Mouse (Mus musculus) liver, adult (tissue): ENCODE measurements around the gene Itpka.
A peak's percentile ranks its signal among the peaks of the same experiment; 100 is the strongest.

Source experiments
- GATA4 ChIP-seq: IDR thresholded peaks from 2 replicates; pipeline ENCODE4 v1.6.1; 2014; ENCODE audit warnings: mild to moderate bottlenecking, low read length; ENCODE audit not compliant: insufficient replicate concordance

The Itpka gene

GRCm38 (mm10) chr2:119744163-119745111 lies 2.3 kb downstream of the Itpka start:
- TF ChIP-seq GATA4, result peak; percentile 22; the same call in 1 of the 2 replicates

- no peak for TF ChIP-seq GATA4
Observed at GRCm38 (mm10) chr2:119745281-119745680, 3.1 kb downstream of the Itpka start.

- no peak for TF ChIP-seq GATA4
Observed at GRCm38 (mm10) chr2:119747554-119747953, 5.4 kb downstream of the Itpka start.

GRCm38 (mm10) chr2:119749260-119749659 lies 7.1 kb downstream of the Itpka start:
- TF ChIP-seq GATA4, result no peak

- no peak for TF ChIP-seq GATA4
Observed at GRCm38 (mm10) chr2:119757601-119758100, 15.5 kb downstream of the Itpka start.

GRCm38 (mm10) chr2:119758101-119758843 lies 16.1 kb downstream of the Itpka start:
- TF ChIP-seq GATA4, result no peak

GRCm38 (mm10) chr2:119758844-119759835 lies 17.0 kb downstream of the Itpka start:
- TF ChIP-seq GATA4, result no peak

- TF ChIP-seq GATA4, result no peak
Observed at GRCm38 (mm10) chr2:119760251-119760650, 18.1 kb downstream of the Itpka start, which contains the start of gene Ltk. Ltk (minus strand) TSS chr2:119760431.

GRCm38 (mm10) chr2:119762276-119762675 lies 20.1 kb downstream of the Itpka start:
- no peak for TF ChIP-seq GATA4

GRCm38 (mm10) chr2:119763924-119764323 lies 21.8 kb downstream of the Itpka start:
- TF ChIP-seq GATA4, result no peak

- TF ChIP-seq GATA4, result no peak
Observed at GRCm38 (mm10) chr2:119767246-119767645, 25.1 kb downstream of the Itpka start.

GRCm38 (mm10) chr2:119787206-119787883 lies 45.2 kb downstream of the Itpka start, which contains the start of gene Rpap1:
Rpap1 (minus strand) TSS chr2:119787537.
- TF ChIP-seq GATA4, result no peak

GRCm38 (mm10) chr2:119789996-119790395 lies 47.9 kb downstream of the Itpka start:
- TF ChIP-seq GATA4, result no peak

GRCm38 (mm10) chr2:119797279-119797783 lies 55.2 kb downstream of the Itpka start, which contains the start of gene Tyro3:
Tyro3 (plus strand) TSS chr2:119797733.
- TF ChIP-seq GATA4, result no peak
